Mouse (Mus musculus) embryonic stem cell, embryonic (primary cell): ENCODE results near the gene Il1b.

Experiments used
- CTCF ChIA-PET, 4 experiments: fragments of 300-600 bp in 2 of 4; fragments of 350-600 bp in 2 of 4; sonication (Branson Sonifier 250); formaldehyde crosslinking; loops; one replicate each; lab custom pipeline; 2022; ENCODE audit warnings: inconsistent platforms in 2 of 4; lab: Charles Lee
- POLR2A ChIA-PET, 4 experiments: fragments of 300-600 bp in 2 of 4; fragments of 350-600 bp in 2 of 4; sonication (Branson Sonifier 250); formaldehyde crosslinking; loops; one replicate each; lab custom pipeline; 2022; ENCODE audit warnings: antibody characterized with exemption in 4 of 4, inconsistent platforms in 1 of 4; lab: Charles Lee

The Il1b gene

DNA sequence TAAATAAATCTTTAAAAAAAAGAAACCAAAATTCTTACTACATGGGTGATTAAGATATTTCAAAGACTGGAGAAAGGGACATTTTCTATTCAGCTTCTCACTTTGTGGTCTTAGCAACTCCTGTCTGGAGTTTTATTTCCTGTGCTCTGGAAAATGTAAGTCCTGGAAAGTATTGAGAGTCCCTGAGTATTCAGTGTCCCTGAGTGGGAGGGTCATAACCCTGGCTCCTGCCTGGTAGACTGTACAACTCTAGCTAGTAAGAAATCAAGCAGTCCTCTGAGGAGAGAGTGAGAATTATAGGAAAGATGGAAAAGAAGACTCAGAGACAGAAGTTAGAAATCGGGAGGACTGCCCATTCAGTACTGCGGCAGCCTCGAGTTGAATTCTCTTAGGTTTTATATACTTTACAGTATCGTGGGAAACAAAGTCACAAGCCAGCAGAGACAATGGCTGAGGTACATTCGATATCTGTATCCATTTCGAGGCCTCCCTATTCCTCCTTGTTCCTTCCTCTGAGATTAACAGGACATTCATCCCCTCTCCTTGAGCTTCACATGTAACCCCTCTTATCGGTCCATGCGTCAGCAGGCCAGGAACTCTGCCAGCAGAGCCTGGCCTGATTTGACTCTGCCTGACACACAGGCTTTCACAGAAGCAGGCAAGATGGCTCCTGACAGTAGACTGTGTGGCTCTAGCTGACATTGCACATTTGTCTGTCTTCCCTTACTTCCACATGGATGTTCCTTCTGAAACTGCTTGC, 12.8 kb upstream of the Il1b start:
- ChIA-PET POLR2A (no interaction called here), CTCF (interaction anchor here in 2 of 4 experiments (1.2 to 1.3 kb wide), 2 partner anchors 24 to 25 kb away, joined by 3 read pairs; no protein-coding TSS in a partner anchor)

DNA sequence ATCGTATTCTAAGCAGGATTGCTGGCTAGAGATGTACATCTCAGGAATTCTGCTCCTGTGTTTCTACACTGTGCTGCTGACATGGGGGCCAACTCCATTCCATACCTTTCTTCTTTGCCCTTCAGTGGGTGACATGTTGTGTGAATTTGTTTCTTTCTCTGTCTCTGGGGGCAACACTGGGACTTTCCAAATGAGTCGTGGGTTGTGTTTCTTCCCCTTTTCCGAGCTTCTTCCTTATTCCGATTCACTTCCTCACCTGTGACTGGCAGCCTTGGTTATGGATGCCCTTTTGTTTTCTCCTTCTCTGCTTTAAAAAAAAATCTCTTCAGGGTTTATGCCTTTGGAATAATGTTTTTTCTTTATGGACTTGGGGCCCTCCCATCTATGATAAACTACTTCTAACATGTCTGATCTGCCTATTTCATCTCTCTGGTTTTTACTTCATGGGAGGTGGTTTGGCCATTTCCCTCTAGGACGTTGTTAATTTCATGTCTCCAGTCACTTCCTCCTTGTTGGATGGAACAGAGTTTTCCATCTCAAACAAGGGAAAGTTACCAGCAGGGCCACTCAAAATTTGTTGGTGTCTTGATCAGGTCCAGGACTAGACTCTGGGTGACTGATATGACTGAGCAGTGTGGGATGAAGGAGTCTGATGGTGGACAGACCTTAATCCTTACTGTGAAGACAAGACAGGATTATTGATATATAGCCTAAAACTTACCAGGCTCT, 10.0 kb upstream of the Il1b start:
- ChIA-PET POLR2A (no interaction called here), CTCF (interaction anchor here in 2 of 4 experiments (0.6 to 1.0 kb wide), 2 partner anchors 13 to 1735 kb away, joined by 4 read pairs; no protein-coding TSS in a partner anchor)

DNA sequence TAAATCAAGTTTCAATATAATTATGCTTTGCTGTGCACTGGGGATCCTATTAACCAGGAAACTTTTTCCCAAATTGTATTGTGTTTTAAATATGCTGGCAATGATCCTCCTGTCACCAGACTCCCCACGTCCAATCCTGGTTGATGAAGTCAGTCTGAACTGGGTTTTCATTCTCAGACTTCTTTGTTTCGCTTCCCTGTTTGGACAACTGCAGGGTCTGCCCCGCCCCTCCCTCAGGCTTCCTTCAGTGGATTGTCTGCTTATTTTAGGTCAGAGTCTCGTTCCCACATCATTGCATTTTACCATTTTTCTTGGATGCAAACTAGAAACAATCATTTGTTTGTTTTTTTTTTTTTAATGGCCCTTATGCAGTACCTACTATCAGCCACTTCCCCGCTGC, 9.3 kb upstream of the Il1b start:
- ChIA-PET CTCF (interaction anchor here in 1 of 4 experiments (0.6 kb wide), 1 partner anchor 236 kb away, joined by 6 read pairs; no protein-coding TSS in a partner anchor), POLR2A (no interaction called here)

DNA sequence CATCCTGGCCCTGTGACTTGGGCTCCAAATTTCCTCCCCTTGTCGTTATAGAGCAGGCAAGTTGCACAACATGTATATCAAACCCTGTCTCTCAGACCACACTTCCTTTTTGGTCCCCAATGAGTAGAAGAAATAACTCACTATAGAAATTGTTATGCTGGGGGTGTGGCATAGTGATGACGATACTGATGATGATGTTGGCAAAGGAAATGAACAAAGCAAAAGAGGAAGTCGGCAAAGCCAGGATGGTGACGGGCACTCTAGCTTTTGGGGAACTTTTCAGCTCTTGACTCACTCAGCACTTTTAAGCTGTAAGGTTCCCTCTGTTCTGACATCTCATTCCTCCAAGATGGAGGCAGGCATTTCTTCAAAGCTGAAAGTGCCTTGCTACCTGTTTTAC, 2.4 kb upstream of the Il1b start:
- ChIA-PET CTCF (no interaction called here), POLR2A (no interaction called here)

DNA sequence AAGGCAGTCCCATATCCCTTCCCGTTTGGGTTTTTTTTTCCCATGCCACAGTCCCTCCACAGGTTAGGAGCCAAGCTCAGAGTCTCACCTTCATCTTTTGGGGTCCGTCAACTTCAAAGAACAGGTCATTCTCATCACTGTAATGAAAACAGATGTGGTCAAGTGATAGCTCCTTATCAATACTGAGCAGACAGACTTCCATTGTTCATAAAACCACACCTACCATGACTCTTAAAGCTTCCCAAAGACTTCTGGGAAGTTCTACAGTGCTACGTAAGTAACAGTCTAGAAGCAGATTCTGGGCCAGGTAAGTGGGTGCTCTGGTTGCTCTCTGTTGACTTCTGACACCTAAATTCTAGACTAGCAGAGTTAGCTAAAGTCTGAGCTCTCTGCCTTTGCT, 1.3 kb downstream of the Il1b start:
- CTCF ChIA-PET, result no interaction called here
- POLR2A ChIA-PET, result interaction anchor here in 1 of 4 experiments (0.5 to 1.2 kb wide), 2 partner anchors 12 to 61 kb away, joined by 3 read pairs; no protein-coding TSS in a partner anchor

DNA sequence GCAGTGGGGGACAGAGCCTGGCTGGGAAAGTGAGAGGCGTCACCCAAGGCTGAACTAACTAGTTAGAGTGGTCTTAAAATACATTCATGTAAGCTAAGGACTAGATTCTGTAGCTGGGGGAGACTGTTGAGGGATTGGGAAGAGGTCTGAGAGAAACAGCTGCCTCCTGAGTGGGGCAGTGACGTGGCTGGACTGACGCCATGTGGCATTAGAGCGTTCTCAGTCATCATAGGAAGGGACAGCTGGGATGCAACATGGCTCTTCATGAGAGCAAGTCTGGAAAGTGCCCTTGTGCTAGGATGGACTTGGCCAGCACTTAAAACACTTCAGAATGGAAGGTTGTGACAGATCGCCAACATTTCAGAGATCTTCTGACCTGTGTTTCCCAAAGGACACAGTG, 2.1 kb downstream of the Il1b start:
- CTCF ChIA-PET, result no interaction called here
- POLR2A ChIA-PET, result interaction anchor here in 1 of 4 experiments (1.2 kb wide), 1 partner anchor 13 kb away, joined by 3 read pairs; no protein-coding TSS in a partner anchor

DNA sequence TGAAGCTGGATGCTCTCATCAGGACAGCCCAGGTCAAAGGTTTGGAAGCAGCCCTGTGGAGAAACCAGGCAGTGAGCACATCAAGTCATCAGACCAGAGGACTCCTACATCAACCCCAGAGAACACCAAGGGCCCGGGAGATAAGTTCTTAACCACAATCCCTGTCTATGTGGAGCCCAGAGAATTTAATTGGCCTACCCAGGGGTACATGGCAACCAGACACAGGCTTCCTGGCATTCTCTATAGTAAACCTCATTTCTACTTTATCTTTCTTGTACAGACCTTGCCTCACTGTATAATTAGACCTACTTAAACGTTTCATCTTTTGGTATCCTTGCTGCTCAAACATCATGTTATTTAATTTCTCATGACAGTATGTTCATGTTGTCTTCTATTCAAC, 2.8 kb downstream of the Il1b start:
- POLR2A ChIA-PET, result no interaction called here
- CTCF ChIA-PET, result no interaction called here

DNA sequence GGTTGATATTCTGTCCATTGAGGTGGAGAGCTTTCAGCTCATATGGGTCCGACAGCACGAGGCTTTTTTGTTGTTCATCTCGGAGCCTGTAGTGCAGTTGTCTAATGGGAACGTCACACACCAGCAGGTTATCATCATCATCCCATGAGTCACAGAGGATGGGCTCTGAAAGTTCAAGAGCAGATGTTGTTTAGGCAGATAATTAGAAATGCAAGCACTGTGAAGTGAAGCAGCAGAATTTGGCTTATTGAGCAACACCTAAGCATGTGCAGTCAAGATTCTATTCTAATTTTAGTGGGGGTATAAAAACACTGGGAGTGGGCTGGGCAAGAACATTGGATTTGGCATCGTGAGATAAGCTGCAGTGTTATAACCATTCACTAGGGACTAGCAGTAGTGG, 3.7 kb downstream of the Il1b start:
- ChIA-PET POLR2A (no interaction called here), CTCF (no interaction called here)

DNA sequence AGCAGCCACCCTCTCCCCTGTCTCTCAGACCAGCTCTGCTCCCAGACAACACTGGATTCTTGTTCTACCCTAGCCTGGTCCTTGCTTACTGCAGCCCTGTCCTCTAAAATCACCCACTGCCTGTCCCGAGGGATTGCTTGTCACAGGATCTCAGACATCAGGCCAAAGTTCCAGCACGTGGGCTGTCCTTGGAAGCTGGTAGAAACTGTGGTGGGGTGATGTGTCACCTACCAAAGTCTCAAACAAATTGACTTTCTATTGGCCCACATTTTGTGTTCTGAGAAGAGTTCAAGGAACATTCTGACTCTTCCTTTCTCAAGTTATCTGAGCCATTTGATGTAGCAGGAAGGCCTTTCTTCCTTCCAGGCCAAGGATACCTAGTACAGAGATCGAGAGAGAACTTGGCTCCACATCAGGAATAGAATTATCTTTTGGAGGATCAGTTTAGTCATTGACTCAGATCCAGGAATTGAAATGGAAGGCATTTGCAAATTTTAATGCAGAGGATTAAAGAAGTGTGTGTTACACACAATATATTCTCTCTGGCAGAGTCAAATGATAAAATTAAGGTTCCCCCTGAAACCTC, 9.9 kb downstream of the Il1b start:
- CTCF ChIA-PET, result no interaction called here
- POLR2A ChIA-PET, result no interaction called here

DNA sequence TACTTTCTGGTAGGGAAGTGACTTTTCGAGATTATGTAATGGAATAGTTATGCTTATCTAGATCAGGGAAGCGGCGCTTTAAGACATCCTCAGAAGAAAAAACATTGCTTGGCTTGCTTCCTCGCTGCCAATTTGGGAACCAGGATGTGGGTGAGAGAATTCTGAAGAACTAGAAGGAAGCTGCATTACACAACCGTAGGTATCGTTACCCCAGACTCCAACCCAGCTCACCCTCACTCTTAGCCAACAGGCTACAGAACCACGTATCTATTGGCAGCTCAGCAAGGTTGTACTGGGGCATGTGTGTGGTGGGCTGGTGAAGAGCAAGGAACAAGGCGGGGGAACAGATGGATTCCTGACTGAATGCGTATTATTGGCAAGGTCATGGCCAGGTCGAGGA, 10.7 kb downstream of the Il1b start:
- ChIA-PET POLR2A (interaction anchor here in 1 of 4 experiments (1.0 kb wide), 1 partner anchor 12 kb away, joined by 3 read pairs; no protein-coding TSS in a partner anchor), CTCF (no interaction called here)

DNA sequence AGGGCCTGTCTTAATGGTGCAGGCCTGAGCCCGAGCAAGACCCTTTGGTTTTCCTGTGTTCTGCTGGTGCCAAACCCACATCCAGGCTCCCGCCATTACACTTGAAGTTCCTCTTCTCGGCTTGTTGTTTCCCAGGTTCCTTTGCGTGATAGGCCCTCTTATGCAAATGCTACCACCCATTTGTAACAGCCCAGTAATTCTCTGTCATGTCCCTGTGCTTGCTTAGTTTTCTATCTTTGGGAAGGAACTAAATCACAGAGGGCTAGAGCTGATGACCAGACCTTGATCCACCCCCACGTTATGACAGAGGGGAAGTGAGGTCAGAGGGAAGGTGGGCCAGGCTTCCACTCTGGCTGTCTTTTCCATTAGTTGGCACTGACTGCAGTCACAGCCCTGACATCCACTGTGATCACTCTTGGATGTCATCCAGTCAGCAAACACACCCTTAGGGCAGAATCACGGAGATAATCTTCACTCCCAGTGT, 32.8 kb downstream of the Il1b start:
- ChIA-PET POLR2A (interaction anchor here in 1 of 4 experiments (0.6 to 0.7 kb wide), 2 partner anchors 69 to 401 kb away, joined by 3 read pairs; no protein-coding TSS in a partner anchor), CTCF (interaction anchor here in 1 of 4 experiments (0.5 kb wide), 1 partner anchor 67 kb away, joined by 3 read pairs; no protein-coding TSS in a partner anchor)

DNA sequence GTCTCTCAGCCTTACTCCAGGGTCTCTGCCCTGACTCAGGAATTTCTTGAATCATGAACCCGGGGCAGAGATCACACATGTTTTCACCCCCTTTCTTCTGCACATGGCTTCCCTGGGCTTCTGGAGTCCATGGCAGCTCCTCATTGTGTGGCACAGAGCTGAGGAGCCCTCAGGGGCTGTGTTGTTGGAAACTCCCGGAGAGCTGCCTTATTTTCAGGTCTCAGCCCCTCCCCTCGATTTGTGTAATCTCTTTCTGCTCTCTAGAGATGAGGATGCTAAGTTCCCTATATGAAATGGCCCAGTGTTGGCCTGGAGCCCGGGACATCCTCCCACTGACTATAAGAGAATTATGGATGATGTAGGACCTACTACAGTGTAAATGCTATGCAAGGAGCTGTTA, 37.5 kb downstream of the Il1b start:
- CTCF ChIA-PET, result no interaction called here

DNA sequence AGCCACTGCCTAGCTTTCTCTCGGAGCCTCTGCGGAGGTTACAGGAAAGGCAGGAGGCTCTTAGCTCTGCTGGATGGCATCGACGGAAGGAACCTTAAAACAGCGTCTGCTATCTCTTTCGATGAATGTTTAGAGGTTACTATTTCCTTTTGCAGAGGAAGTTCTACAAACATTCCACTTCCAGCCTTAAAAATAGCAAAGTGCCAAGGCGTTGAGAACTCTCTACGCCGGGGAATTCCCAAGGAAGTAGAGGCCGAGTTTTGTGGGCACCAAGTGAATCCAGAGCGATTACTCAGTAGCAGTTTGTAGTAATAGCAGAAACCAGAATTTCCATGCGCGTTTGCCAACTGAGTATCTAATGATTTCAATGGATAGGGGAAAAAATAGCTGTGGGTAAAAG, 40.4 kb downstream of the Il1b start:
- ChIA-PET POLR2A (no interaction called here), CTCF (no interaction called here)

More for the DNA sequence above, 37.5 kb downstream of the Il1b start:
- POLR2A ChIA-PET, result no interaction called here

DNA sequence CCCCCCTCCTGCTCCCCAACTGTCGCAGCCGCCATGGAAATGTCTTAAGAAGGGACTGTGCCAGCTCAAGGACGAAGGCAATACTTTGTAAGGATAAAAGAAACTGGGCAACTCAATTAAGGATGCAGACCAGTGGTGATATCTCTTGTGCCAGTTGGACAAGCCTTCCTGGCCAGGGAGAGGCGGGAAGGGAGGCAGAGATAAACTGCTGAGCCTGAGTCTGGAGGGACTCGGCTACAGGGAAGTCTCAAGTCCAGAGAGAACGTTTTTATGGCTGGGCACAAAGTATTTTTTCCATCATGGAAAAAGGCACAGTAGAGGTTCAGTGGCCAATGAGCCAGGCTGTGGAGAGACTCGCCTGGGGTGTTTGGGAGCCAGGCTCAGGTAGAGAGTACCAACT, 40.9 kb downstream of the Il1b start:
- CTCF ChIA-PET, result no interaction called here
- POLR2A ChIA-PET, result no interaction called here

DNA sequence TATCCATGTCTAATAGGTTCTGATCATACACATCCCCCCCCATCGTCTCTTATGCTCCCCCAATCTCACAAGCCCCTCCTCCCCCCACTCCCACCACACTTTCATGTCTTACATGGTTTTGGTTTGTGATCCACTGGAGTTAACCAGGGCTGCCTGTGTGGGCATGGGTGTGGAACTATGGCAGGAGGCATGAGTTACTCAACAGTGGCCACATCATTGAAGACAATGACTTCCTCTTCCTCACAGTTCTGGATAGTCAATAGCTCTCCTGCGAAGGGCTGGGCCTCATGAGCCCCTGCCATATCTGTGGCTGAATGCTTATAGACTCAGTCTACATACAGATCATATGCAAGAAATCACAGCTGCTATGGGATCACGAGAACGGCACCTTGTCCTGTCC, 42.7 kb downstream of the Il1b start:
- ChIA-PET CTCF (no interaction called here), POLR2A (no interaction called here)

DNA sequence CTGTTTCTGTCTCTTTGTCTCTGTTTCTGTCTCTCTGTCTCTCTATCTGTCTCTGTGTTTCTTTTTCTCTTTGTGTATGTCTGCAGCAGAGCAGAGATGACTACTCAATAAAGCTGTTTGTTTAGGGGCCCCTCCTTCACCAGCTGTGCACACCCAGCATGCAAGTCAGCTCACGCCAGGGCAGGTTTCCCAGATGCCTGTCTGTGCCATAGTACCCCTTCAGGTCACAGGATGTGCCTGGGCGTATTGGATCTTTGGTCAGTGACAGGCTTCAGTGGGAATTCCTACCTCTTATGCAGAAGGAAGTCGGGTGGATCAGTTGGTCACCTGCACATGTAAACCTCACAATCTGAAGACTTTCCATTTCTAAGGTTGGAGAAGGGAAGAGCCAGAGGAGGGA, 46.7 kb downstream of the Il1b start:
- ChIA-PET CTCF (interaction anchor here in 1 of 4 experiments (0.6 to 0.7 kb wide), 2 partner anchors 88 to 390 kb away, joined by 4 to 6 read pairs; no protein-coding TSS in a partner anchor), POLR2A (interaction anchor here in 1 of 4 experiments (0.7 kb wide), 1 partner anchor 87 kb away, joined by 5 read pairs; no protein-coding TSS in a partner anchor)

DNA sequence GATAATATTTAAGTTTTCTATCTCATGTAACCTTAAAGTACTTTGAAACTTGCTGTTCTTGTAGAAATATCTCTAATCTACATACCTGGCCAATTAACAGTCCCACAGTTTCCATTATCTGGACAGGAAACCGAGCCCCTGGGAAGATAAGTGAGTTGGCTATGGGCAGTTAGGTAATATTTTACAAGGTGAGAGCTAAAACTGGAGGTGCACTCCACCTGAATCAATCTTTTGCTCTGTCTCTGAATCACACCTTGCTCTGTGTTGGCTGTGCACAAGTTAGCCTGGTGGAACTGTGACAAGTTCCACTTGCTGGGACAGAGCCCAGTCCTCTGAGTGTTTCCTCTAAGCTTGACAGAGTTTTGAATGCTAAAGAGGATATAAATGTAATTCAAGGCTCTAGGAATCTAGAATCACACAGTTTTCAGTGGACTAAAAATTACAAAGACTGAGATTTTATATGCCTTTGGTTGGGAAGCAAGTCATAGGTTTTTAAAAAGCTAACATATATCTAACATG, 48.8 kb downstream of the Il1b start:
- ChIA-PET CTCF (no interaction called here), POLR2A (no interaction called here)

DNA sequence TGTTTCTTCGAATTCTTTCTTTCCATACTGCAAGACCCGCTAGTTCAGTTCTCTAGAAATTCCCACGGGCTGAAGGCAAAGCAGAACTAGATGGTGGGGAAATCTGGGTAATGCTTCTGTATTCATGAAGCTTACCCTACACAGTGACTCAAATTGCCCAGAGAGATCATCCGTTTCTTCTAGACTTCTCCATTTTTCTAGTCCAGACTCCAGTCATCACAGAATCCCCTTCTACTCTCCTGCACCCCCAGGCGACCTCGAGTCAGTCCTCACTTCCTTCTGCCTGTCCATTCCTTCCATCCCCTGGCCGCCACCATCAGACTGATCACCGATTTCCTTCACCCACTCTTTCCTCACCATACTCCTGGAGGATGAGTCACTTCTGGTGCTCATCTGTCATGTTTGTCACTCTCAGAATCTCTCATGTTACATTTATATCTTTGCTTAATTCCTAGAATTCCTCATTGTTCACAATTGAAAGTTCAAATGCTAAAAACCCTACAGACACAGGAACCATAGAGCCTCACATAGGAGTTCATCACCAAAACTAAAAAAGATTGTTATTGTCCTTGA, 50.8 kb downstream of the Il1b start:
- ChIA-PET POLR2A (no interaction called here), CTCF (no interaction called here)

DNA sequence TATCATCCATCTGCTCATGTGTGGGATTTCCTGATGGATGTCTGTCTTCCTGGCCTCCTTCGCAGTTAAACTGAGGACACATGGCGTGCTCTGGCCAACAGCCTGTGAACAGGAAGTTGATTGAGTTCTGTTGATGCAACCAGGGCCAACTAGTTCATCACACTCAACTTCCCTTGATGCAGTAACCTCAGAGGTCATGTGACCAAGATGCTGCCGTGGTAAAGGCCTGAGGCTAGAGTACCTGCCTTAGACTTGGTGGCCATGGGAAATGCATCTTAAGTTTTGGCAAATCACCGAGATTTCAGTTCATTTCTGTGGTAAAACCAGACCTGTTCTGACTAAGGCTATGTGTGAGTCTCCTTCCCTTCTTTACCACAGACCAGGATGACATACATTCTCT, 55.1 kb downstream of the Il1b start:
- ChIA-PET CTCF (no interaction called here), POLR2A (interaction anchor here in 1 of 4 experiments (1.0 kb wide), 1 partner anchor 74 kb away, joined by 4 read pairs; no protein-coding TSS in a partner anchor)
